Mouse (Mus musculus) liver, adult 2 months (tissue): ENCODE results near the gene Zbtb8a.
A peak's percentile ranks its signal among the peaks of the same experiment; 100 is the strongest.

Experiments used
- CTCF ChIP-seq: fragments of 200-500 bp; IDR thresholded peaks from 2 replicates; pipeline ENCODE4 v1.5.1; 2011; ENCODE audit warnings: low read depth, low read length, control low read depth
- POLR2A ChIP-seq: fragments of 200-500 bp; IDR thresholded peaks from 2 replicates; pipeline ENCODE4 v1.6.1; 2011; ENCODE audit warnings: low read length, control low read depth; ENCODE audit not compliant: insufficient read depth; ENCODE audit errors: extremely low read depth

- TF ChIP-seq POLR2A: no peak
- peak; percentile 34; the same call in 1 of the 2 replicates for TF ChIP-seq CTCF
These were observed 36.0 kb downstream of the Zbtb8a start for GRCm38 (mm10) chr4:129341888-129342287.
